Mouse (Mus musculus) thymus, postnatal 10 days (tissue): Measurements from ENCODE around the gene Mlh3.
"Not testable (repeated sequence)": the region's sequence is repeated elsewhere in the genome, so short reads cannot be mapped to it uniquely, and the experiment has no call there.

Experiments used
- DNase-seq, 2 experiments: peaks; one replicate each; pipeline ENCODE4 v3.0.0; 2021; ENCODE audit warnings: low spot score in 2 of 2

Gene Mlh3

GRCm38 (mm10) chr12:85270319-85270718 lies at the start of gene Mlh3:
Mlh3 (minus strand) TSS chr12:85270599.
- DNase-seq = peak; percentile 67 to 86

GRCm38 (mm10) chr12:85308651-85309050 lies 38.3 kb upstream of the Mlh3 start:
- DNase-seq = no peak

GRCm38 (mm10) chr12:85305247-85305892 lies 35.0 kb upstream of the Mlh3 start:
- peak; percentile 56 to 83 for DNase-seq

- DNase-seq = peak in 1 of 2 experiments; percentile 14
These were observed 34.3 kb upstream of the Mlh3 start for GRCm38 (mm10) chr12:85304725-85305124.

- DNase-seq = no peak
These were observed 32.9 kb upstream of the Mlh3 start for GRCm38 (mm10) chr12:85303256-85303655.

- no peak for DNase-seq
These were observed 28.4 kb upstream of the Mlh3 start for GRCm38 (mm10) chr12:85298835-85299180.

GRCm38 (mm10) chr12:85298127-85298834 lies 27.9 kb upstream of the Mlh3 start:
- no peak for DNase-seq

- no peak for DNase-seq
These were observed 27.1 kb upstream of the Mlh3 start for GRCm38 (mm10) chr12:85297345-85297997.

GRCm38 (mm10) chr12:85296915-85297314 lies 26.5 kb upstream of the Mlh3 start:
- no peak for DNase-seq

- DNase-seq = no peak
These were observed 25.1 kb upstream of the Mlh3 start for GRCm38 (mm10) chr12:85295506-85295905.

- DNase-seq = no peak
These were observed 22.5 kb upstream of the Mlh3 start for GRCm38 (mm10) chr12:85292906-85293305.

- no peak for DNase-seq
These were observed 21.9 kb upstream of the Mlh3 start for GRCm38 (mm10) chr12:85292288-85292687.

GRCm38 (mm10) chr12:85291541-85291940 lies 21.1 kb upstream of the Mlh3 start:
- DNase-seq = no peak

GRCm38 (mm10) chr12:85290633-85291032 lies 20.2 kb upstream of the Mlh3 start:
- no peak for DNase-seq

- no peak for DNase-seq
These were observed 19.0 kb upstream of the Mlh3 start for GRCm38 (mm10) chr12:85289157-85290000.

- peak; percentile 11 to 19 for DNase-seq
These were observed 18.2 kb upstream of the Mlh3 start, which contains the start of gene Zc2hc1c for GRCm38 (mm10) chr12:85288486-85289156. Zc2hc1c (plus strand) TSS chr12:85288591.

- no peak for DNase-seq
These were observed 17.5 kb upstream of the Mlh3 start, which contains the start of gene Acyp1 for GRCm38 (mm10) chr12:85287809-85288485. Acyp1 (minus strand) TSS chr12:85288438.

GRCm38 (mm10) chr12:85286941-85287340 lies 16.5 kb upstream of the Mlh3 start:
- DNase-seq = peak; percentile 15 to 50

- DNase-seq = no peak
These were observed 14.6 kb upstream of the Mlh3 start for GRCm38 (mm10) chr12:85284996-85285395.

- DNase-seq = no peak
These were observed 13.9 kb upstream of the Mlh3 start for GRCm38 (mm10) chr12:85284331-85284730.

GRCm38 (mm10) chr12:85281756-85282155 lies 11.4 kb upstream of the Mlh3 start:
- DNase-seq = not testable (repeated sequence)
